Mouse (Mus musculus): ENCODE measurements around the gene Urod. TPM values are rescaled to one million over a fixed set of nuclear protein-coding genes. Genes with fewer than 3 reads are reported as not detected.

Gene Urod
- polyA plus RNA-seq, 1 experiment from 2014 or later, result 94.6 TPM

DNA sequence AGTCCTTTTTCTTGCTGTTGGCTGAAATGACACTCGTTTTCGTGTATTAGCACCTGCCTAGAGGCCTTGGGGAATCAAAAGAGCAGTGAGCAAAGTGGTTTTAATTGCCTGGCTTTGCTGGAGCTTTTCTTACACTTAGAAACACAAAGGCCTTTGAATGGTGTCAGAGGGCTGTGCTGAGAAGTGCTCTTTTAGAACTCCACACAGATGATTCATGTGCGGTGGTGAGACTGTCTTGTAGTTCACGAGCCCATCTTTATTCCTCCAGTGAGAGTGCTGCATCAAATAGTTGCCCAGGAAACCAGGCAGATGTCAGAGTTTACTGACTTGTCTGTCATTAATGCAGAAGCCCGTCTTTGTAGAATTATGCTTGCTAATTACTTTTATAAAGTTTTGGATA is 50.2 kb downstream of the Urod start:
- no peak overlapping the region for H3K27ac ChIP-seq (replicated peaks in 1 of 2; ENCODE audit: control insufficient read depth in 1 of 2, insufficient read depth in 1 of 2, low read depth in 2 of 2, low read length in 2 of 2)
- no peak for ATAC-seq (ENCODE audit: insufficient number of reproducible peaks, insufficient read depth, low FRiP score, low read depth)
- WGBS, result 63% methylated on average over 5 of the region's 5 CpGs
- no peak overlapping the region for H3K4me2 ChIP-seq (ENCODE audit: low read length)
- no peaks in the 10 kb centered on the region for H3K9me3 ChIP-seq (ENCODE audit: control insufficient read depth, low read length)
- no peak overlapping the region for H3K9ac ChIP-seq (ENCODE audit: low read length)
- H3K36me3 ChIP-seq (ENCODE audit: control insufficient read depth, insufficient read depth, low read length), result no peaks in the 10 kb centered on the region
- no peaks in the 10 kb centered on the region for H3K27me3 ChIP-seq (ENCODE audit: control insufficient read depth, insufficient read depth, low read length)
- no peaks in the 10 kb centered on the region for H3K4me1 ChIP-seq (ENCODE audit: control insufficient read depth in 2 of 2, insufficient read depth in 2 of 2, low read length in 2 of 2)
- no peak overlapping the region for H3K4me3 ChIP-seq (ENCODE audit: control insufficient read depth in 1 of 2, insufficient read depth in 1 of 2, low read depth in 1 of 2, low read length in 2 of 2)

DNA sequence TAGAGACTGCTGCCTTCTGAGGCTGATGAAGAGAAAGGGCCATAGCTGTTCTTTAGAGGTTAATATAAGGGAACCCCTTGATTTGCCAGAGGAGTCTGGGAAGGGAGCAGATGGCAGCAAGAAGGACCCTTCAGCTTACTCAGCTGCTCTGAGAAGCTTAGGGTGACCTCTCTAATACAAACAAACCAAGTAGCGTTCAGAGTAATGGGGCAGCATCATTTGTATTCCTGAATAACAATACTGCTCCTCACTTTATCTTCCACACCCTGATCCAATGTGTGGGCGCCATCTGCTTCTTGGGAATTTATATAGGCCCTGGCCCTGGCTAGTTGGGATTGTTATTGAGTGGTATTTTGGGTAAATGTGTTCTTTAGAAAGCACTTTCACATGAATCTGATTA is 51.5 kb downstream of the Urod start:
- H3K27me3 ChIP-seq (ENCODE audit: control insufficient read depth, insufficient read depth, low read length), result no peaks in the 10 kb centered on the region
- WGBS, result 59% methylated on average over 2 of the region's 2 CpGs

More for the DNA sequence above, 51.5 kb downstream of the Urod start:
- H3K4me3 ChIP-seq (ENCODE audit: control insufficient read depth in 1 of 2, insufficient read depth in 1 of 2, low read depth in 1 of 2, low read length in 2 of 2), result no peak overlapping the region
- no peak overlapping the region for H3K27ac ChIP-seq (replicated peaks in 1 of 2; ENCODE audit: control insufficient read depth in 1 of 2, insufficient read depth in 1 of 2, low read depth in 2 of 2, low read length in 2 of 2)
- H3K9me3 ChIP-seq (ENCODE audit: control insufficient read depth, low read length), result no peaks in the 10 kb centered on the region
- no peak overlapping the region for H3K4me2 ChIP-seq (ENCODE audit: low read length)
- no peak for ATAC-seq (ENCODE audit: insufficient number of reproducible peaks, insufficient read depth, low FRiP score, low read depth)
- no peak overlapping the region for H3K9ac ChIP-seq (ENCODE audit: low read length)
- no peaks in the 10 kb centered on the region for H3K36me3 ChIP-seq (ENCODE audit: control insufficient read depth, insufficient read depth, low read length)
- no peaks in the 10 kb centered on the region for H3K4me1 ChIP-seq (ENCODE audit: control insufficient read depth in 2 of 2, insufficient read depth in 2 of 2, low read length in 2 of 2)

Other genes starting within 250 kb of the Urod start
- 18.3 and 18.7 TPM in 2 replicates for gene Toe1, start 186.8 kb downstream of the Urod start, polyA plus RNA-seq (2014; fragmentation: Nextera tagmentation; extraction: Ambion mirVana)
- gene Mutyh, start 186.7 kb downstream of the Urod start, polyA plus RNA-seq (2014; fragmentation: Nextera tagmentation; extraction: Ambion mirVana), result 4.6 and 8.3 TPM in 2 replicates
- 0.43 and 1.2 TPM in 2 replicates for gene Hpdl, start 172.7 kb downstream of the Urod start, polyA plus RNA-seq (2014; fragmentation: Nextera tagmentation; extraction: Ambion mirVana)
- gene Zswim5, start 117.0 kb downstream of the Urod start, polyA plus RNA-seq (2014; fragmentation: Nextera tagmentation; extraction: Ambion mirVana), result 0.80 and 0.89 TPM in 2 replicates
- 5.0 and 5.2 TPM in 2 replicates for gene Hectd3, start 904 bp upstream of the Urod start, polyA plus RNA-seq (2014; fragmentation: Nextera tagmentation; extraction: Ambion mirVana)
- gene Eif2b3, start 25.0 kb upstream of the Urod start, polyA plus RNA-seq (2014; fragmentation: Nextera tagmentation; extraction: Ambion mirVana), result 21.5 and 22.0 TPM in 2 replicates
- 1.8 and 2.0 TPM in 2 replicates for gene Ptch2, start 101.7 kb upstream of the Urod start, polyA plus RNA-seq (2014; fragmentation: Nextera tagmentation; extraction: Ambion mirVana)
- 2.5 and 3.8 TPM in 2 replicates for gene Btbd19, start 131.3 kb upstream of the Urod start, polyA plus RNA-seq (2014; fragmentation: Nextera tagmentation; extraction: Ambion mirVana)
- gene Tctex1d4, start 132.4 kb upstream of the Urod start, polyA plus RNA-seq (2014; fragmentation: Nextera tagmentation; extraction: Ambion mirVana), result not detected in 2 replicates
- gene Plk3, start 139.6 kb upstream of the Urod start, polyA plus RNA-seq (2014; fragmentation: Nextera tagmentation; extraction: Ambion mirVana), result 1.6 and 2.0 TPM in 2 replicates
- 784 and 900 TPM in 2 replicates for gene Rps8, start 161.8 kb upstream of the Urod start, polyA plus RNA-seq (2014; fragmentation: Nextera tagmentation; extraction: Ambion mirVana)
- 32.0 and 35.9 TPM in 2 replicates for gene Kif2c, start 188.2 kb upstream of the Urod start, polyA plus RNA-seq (2014; fragmentation: Nextera tagmentation; extraction: Ambion mirVana)

Data from heart, embryonic 14.5 days (tissue).